ENCODE assay signal across 24 mouse cellular contexts in the genomic region with DNA sequence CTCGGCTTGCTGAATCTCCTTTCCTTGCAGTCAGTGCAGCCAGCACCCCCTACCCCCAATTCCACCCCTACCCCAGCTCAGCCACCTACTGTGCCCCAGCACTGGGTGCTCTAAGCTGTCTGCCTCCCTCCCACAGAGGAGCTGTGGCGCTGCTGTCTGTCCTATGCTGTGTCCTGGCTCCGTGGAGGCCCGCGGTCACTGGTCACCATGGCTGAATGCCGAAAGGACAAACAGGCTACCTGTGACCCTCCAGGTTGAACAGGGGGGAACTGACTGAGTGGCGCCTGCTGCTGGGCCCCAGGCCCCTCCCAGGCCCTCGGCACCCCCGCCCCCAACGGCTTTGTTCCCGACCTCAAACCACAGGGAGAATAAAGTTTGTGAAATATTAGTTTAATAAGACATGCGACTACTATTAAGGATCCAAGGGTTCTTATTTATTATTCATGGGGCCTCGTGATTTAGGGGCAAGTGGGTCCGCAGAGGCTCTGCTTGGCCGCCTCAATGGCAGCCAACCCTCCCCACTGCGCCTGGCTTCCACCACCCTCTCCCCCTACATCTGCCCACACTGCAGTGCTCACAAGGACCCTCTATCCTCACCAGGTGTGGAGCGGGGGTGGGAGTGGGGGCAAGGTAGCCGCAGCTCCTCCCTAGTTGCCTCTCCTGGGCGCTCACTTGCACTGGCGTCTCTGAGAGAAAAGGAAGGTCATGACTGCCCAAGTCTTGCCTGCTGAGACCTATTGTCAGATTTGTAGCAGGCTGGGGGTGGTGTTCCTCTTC.
DNase-seq lines count a peak whose midpoint lies in the region; ATAC-seq and TF ChIP-seq lines count a peak whose summit lies in the region.
"Had no signal": no experiment of that assay in that cellular context is flagged by ENCODE, and none has a peak within 500 bp of the region (broad histone marks: within the 10 kb centered on the region; RNA-seq: fewer than 3 reads in every experiment).

No protein-coding gene starts in this region.

- H3K27me3 ChIP-seq in heart, embryonic 10.5 days (ENCODE audit: insufficient read depth, poor library complexity, severe bottlenecking), result peaks cover 36% of the 10 kb centered on the region
- peaks cover 28% of the 10 kb centered on the region for H3K27me3 ChIP-seq in heart, embryonic 12.5 days (replicated peaks)
- H3K27me3 ChIP-seq in ES-Bruce4 (ENCODE audit: control insufficient read depth, insufficient read depth, low read length, poor library complexity, severe bottlenecking), result no peaks in the 10 kb centered on the region
- H3K27me3 ChIP-seq in neural tube, embryonic 14.5 days (ENCODE audit: control insufficient read depth, insufficient read depth, low read length), result no peaks in the 10 kb centered on the region
- H3K27me3 ChIP-seq: hindbrain, embryonic 12.5 days; midbrain, embryonic 13.5 days had no signal

- peak; percentile 65 for DNase-seq in heart, embryonic 10.5 days (ENCODE audit: low spot score)
- DNase-seq in right cerebral cortex, postnatal 10 days (ENCODE audit: low spot score in 2 of 2), result peak; percentile 16 to 19
- DNase-seq in right cerebral cortex, adult 18-20 months, result no peak
- DNase-seq: adrenal gland, postnatal 25 days; cerebellum, adult 8-10 months; cerebellum, postnatal 25 days; gastrocnemius, postnatal 25 days; heart, adult 18-20 months; kidney, adult 9 months; kidney, postnatal 10 days; lung, postnatal 36 days; right cerebral cortex, postnatal 14 days had no signal

- WGBS in heart, embryonic 10.5 days, result 58% methylated on average over 20 of the region's 20 CpGs
- WGBS in heart, embryonic 12.5 days, result 66% methylated on average over 20 of the region's 20 CpGs
- 70% methylated on average over 20 of the region's 20 CpGs for WGBS in neural tube, embryonic 14.5 days

- H3K27ac ChIP-seq in heart, embryonic 10.5 days, result no peak overlapping the region
- H3K27ac ChIP-seq in heart, embryonic 12.5 days (ENCODE audit: poor library complexity, severe bottlenecking), result no peak overlapping the region
- no peak overlapping the region for H3K27ac ChIP-seq in ES-Bruce4 (ENCODE audit: insufficient read depth, low read length)
- peak overlapping the region; percentile 16; the same call in 1 of the 2 replicates for H3K27ac ChIP-seq in neural tube, embryonic 14.5 days (ENCODE audit: low read depth, low read length)
- H3K27ac ChIP-seq: forebrain, embryonic 13.5 days; hindbrain, embryonic 12.5 days; limb, embryonic 12.5 days; midbrain, embryonic 13.5 days; stomach, postnatal 0 days had no signal

- no peaks in the 10 kb centered on the region for H3K36me3 ChIP-seq in heart, embryonic 10.5 days
- no peaks in the 10 kb centered on the region for H3K36me3 ChIP-seq in heart, embryonic 12.5 days
- H3K36me3 ChIP-seq in ES-Bruce4 (ENCODE audit: control insufficient read depth, insufficient read depth, low read length, poor library complexity, severe bottlenecking), result no peaks in the 10 kb centered on the region
- H3K36me3 ChIP-seq in neural tube, embryonic 14.5 days (ENCODE audit: control insufficient read depth, insufficient read depth, low read length), result no peaks in the 10 kb centered on the region
- H3K36me3 ChIP-seq: hindbrain, embryonic 12.5 days; limb, embryonic 12.5 days; midbrain, embryonic 13.5 days had no signal

- no peaks in the 10 kb centered on the region for H3K9me3 ChIP-seq in heart, embryonic 10.5 days
- 0 out of 2 replicates have a peak, but pooled peaks cover 3% of the 10 kb centered on the region for H3K9me3 ChIP-seq in heart, embryonic 12.5 days (replicated peaks)
- no peaks in the 10 kb centered on the region for H3K9me3 ChIP-seq in ES-Bruce4 (replicated peaks; ENCODE audit: control insufficient read depth, insufficient read depth, low read length, poor library complexity, severe bottlenecking)
- H3K9me3 ChIP-seq in neural tube, embryonic 14.5 days (ENCODE audit: control insufficient read depth, low read length), result no peaks in the 10 kb centered on the region
- H3K9me3 ChIP-seq: forebrain, embryonic 13.5 days; hindbrain, embryonic 12.5 days; limb, embryonic 12.5 days; megakaryocyte, embryonic 14.5 days; midbrain, embryonic 13.5 days had no signal

- no peak overlapping the region for H3K4me2 ChIP-seq in heart, embryonic 12.5 days
- H3K4me2 ChIP-seq in neural tube, embryonic 14.5 days (ENCODE audit: low read depth, low read length), result no peak overlapping the region
- H3K4me2 ChIP-seq: forebrain, embryonic 13.5 days; hindbrain, embryonic 12.5 days; limb, embryonic 12.5 days; midbrain, embryonic 13.5 days had no signal

- H3K4me3 ChIP-seq in heart, embryonic 10.5 days, result no peak overlapping the region
- H3K4me3 ChIP-seq in heart, embryonic 12.5 days, result no peak overlapping the region
- H3K4me3 ChIP-seq in ES-Bruce4 (ENCODE audit: low read depth, low read length), result peak overlapping the region; percentile 25; the same call in 1 of the 2 replicates
- H3K4me3 ChIP-seq in neural tube, embryonic 14.5 days (ENCODE audit: low read depth, low read length), result no peak overlapping the region
- H3K4me3 ChIP-seq: forebrain, embryonic 13.5 days; hindbrain, embryonic 12.5 days; limb, embryonic 12.5 days; megakaryocyte, embryonic 14.5 days; midbrain, embryonic 13.5 days had no signal

- no peak for TF ChIP-seq POLR2A in ES-Bruce4 (IDR thresholded peaks at IDR 0.05; ENCODE audit: insufficient read depth, low read length)

- ATAC-seq in heart, embryonic 12.5 days (ENCODE audit: insufficient number of reproducible peaks, low FRiP score), result no peak
- ATAC-seq in neural tube, embryonic 14.5 days (ENCODE audit: low read depth), result no peak
- ATAC-seq in megakaryocyte-erythroid progenitor cell, adult 5-6 weeks (replicated peaks; ENCODE audit: low FRiP score, low TSS enrichment, poor library complexity, severe bottlenecking), result no peak
- ATAC-seq in megakaryocyte progenitor cell, adult 5-6 weeks (replicated peaks; ENCODE audit: poor library complexity), result no peak
- ATAC-seq: forebrain, embryonic 13.5 days; intestine, embryonic 16.5 days; midbrain, embryonic 13.5 days had no signal

- peaks cover 9% of the 10 kb centered on the region; the same call in 1 of the 2 replicates for H3K4me1 ChIP-seq in heart, embryonic 10.5 days
- H3K4me1 ChIP-seq in heart, embryonic 12.5 days (replicated peaks), result no peaks in the 10 kb centered on the region
- no peaks in the 10 kb centered on the region for H3K4me1 ChIP-seq in ES-Bruce4 (ENCODE audit: control insufficient read depth, insufficient read depth, low read length)
- peaks cover 15% of the 10 kb centered on the region for H3K4me1 ChIP-seq in neural tube, embryonic 14.5 days (ENCODE audit: control insufficient read depth, insufficient read depth, low read length)

- TF ChIP-seq CTCF in ES-Bruce4 (IDR thresholded peaks at IDR 0.05; ENCODE audit: low read depth, low read length), result no peak

- TF ChIP-seq EP300 in ES-Bruce4 (IDR thresholded peaks at IDR 0.05; ENCODE audit: insufficient read depth, low read depth, low read length), result no peak

- no peak overlapping the region for H3K9ac ChIP-seq in heart, embryonic 12.5 days
- H3K9ac ChIP-seq in ES-Bruce4 (ENCODE audit: low read depth, poor library complexity, severe bottlenecking), result no peak overlapping the region
- no peak overlapping the region for H3K9ac ChIP-seq in neural tube, embryonic 14.5 days (replicated peaks; ENCODE audit: low read depth, low read length)
- H3K9ac ChIP-seq: forebrain, embryonic 13.5 days; hindbrain, embryonic 12.5 days; limb, embryonic 12.5 days; midbrain, embryonic 13.5 days had no signal
